Comparison of ENCODE assay signal across 22 mouse cellular contexts in genomic region chr16:24192013-24192412, GRCm38 (mm10).
DNase-seq lines count a peak whose midpoint lies in the region; ATAC-seq and TF ChIP-seq lines count a peak whose summit lies in the region.
"Had no signal": no experiment of that assay in that cellular context is flagged by ENCODE, and none has a peak within 500 bp of the region (broad histone marks: within the 10 kb centered on the region; RNA-seq: fewer than 3 reads in every experiment).

No protein-coding gene starts in this region.

- no peak overlapping the region for H3K4me3 ChIP-seq in heart, postnatal 0 days (ENCODE audit: low read depth, low read length)
- H3K4me3 ChIP-seq in heart, embryonic 11.5 days (ENCODE audit: low read depth, low read length), result no peak overlapping the region
- H3K4me3 ChIP-seq: erythroblast, embryonic 14.5 days; hindbrain, embryonic 10.5 days; kidney, embryonic 15.5 days; lung, embryonic 15.5 days; myocyte; neural tube, embryonic 12.5 days; stomach, embryonic 15.5 days had no signal

- H3K27ac ChIP-seq in heart, postnatal 0 days (ENCODE audit: low read depth), result no peak overlapping the region
- H3K27ac ChIP-seq in heart, embryonic 11.5 days (ENCODE audit: low read depth, low read length), result no peak overlapping the region
- H3K27ac ChIP-seq: hindbrain, embryonic 10.5 days; kidney, embryonic 15.5 days; lung, embryonic 15.5 days; neural tube, embryonic 12.5 days; stomach, embryonic 15.5 days had no signal

- ATAC-seq in heart, postnatal 0 days (ENCODE audit: insufficient read depth, low read depth), result no peak
- no peak for ATAC-seq in heart, embryonic 11.5 days (replicated peaks; ENCODE audit: insufficient number of reproducible peaks, low FRiP score, low TSS enrichment)
- ATAC-seq: forebrain, embryonic 16.5 days had no signal

- H3K4me2 ChIP-seq in heart, postnatal 0 days (ENCODE audit: low read depth, low read length), result no peak overlapping the region
- H3K4me2 ChIP-seq in heart, embryonic 11.5 days, result no peak overlapping the region
- H3K4me2 ChIP-seq: kidney, embryonic 15.5 days; lung, embryonic 15.5 days; midbrain, embryonic 11.5 days; neural tube, embryonic 12.5 days; stomach, embryonic 15.5 days had no signal

- no peak for TF ChIP-seq EP300 in heart, postnatal 0 days (IDR thresholded peaks at IDR 0.05; ENCODE audit: low read depth)

- no peaks in the 10 kb centered on the region for H3K36me3 ChIP-seq in heart, postnatal 0 days (replicated peaks; ENCODE audit: control insufficient read depth, insufficient read depth, low read length)
- no peaks in the 10 kb centered on the region for H3K36me3 ChIP-seq in heart, embryonic 11.5 days (ENCODE audit: control insufficient read depth, insufficient read depth, low read length)
- H3K36me3 ChIP-seq: hindbrain, embryonic 10.5 days; kidney, embryonic 15.5 days; lung, embryonic 15.5 days; neural tube, embryonic 12.5 days; stomach, embryonic 15.5 days had no signal

- DNase-seq in cerebellum, adult 8-10 months, result peak; percentile 37
- no peak for DNase-seq in cerebellum, postnatal 4 days (ENCODE audit: low spot score in 2 of 2)
- peak; percentile 32 for DNase-seq in heart, postnatal 0 days (ENCODE audit: low spot score)
- DNase-seq in brain, adult 2 months (ENCODE audit: low read depth, low spot score), result peak; percentile 60
- peak; percentile 19 to 43 for DNase-seq in cerebellum, postnatal 14 days
- no peak for DNase-seq in ovary, postnatal 10 days (ENCODE audit: low spot score)
- DNase-seq: adrenal gland, postnatal 14 days; gastrocnemius, postnatal 10 days; kidney, adult 18-20 months; kidney, postnatal 25 days; liver; right cerebral cortex, postnatal 14 days had no signal

- H3K4me1 ChIP-seq in heart, postnatal 0 days (ENCODE audit: control insufficient read depth, insufficient read depth), result peaks cover 8% of the 10 kb centered on the region; the same call in 1 of the 2 replicates
- peaks cover 4% of the 10 kb centered on the region; the same call in 1 of the 2 replicates for H3K4me1 ChIP-seq in heart, embryonic 11.5 days (ENCODE audit: control insufficient read depth, insufficient read depth, low read length)
- H3K4me1 ChIP-seq: hindbrain, embryonic 10.5 days; kidney, embryonic 15.5 days; lung, embryonic 15.5 days; neural tube, embryonic 12.5 days; stomach, embryonic 15.5 days had no signal

- no peak for TF ChIP-seq CTCF in heart, postnatal 0 days (IDR thresholded peaks at IDR 0.05; ENCODE audit: low read depth)

- 38% methylated on average over 1 of the region's 1 CpGs for WGBS in heart, postnatal 0 days
- WGBS in heart, embryonic 11.5 days (ENCODE audit: insufficient replicate concordance), result 69% methylated on average over 1 of the region's 1 CpGs

- no peaks in the 10 kb centered on the region for H3K9me3 ChIP-seq in heart, postnatal 0 days (replicated peaks; ENCODE audit: control insufficient read depth, low read length)
- no peaks in the 10 kb centered on the region for H3K9me3 ChIP-seq in heart, embryonic 11.5 days (replicated peaks; ENCODE audit: control insufficient read depth, low read length)
- H3K9me3 ChIP-seq: hindbrain, embryonic 10.5 days; kidney, embryonic 15.5 days; lung, embryonic 15.5 days; neural tube, embryonic 12.5 days; stomach, embryonic 15.5 days had no signal

- H3K9ac ChIP-seq in heart, postnatal 0 days (replicated peaks; ENCODE audit: low read depth, low read length), result no peak overlapping the region
- no peak overlapping the region for H3K9ac ChIP-seq in heart, embryonic 11.5 days (ENCODE audit: low read depth, low read length)
- H3K9ac ChIP-seq: kidney, embryonic 15.5 days; lung, embryonic 15.5 days; neural tube, embryonic 12.5 days; stomach, embryonic 15.5 days had no signal

- H3K27me3 ChIP-seq in heart, postnatal 0 days (ENCODE audit: control insufficient read depth, insufficient read depth, low read length), result no peaks in the 10 kb centered on the region
- no peaks in the 10 kb centered on the region for H3K27me3 ChIP-seq in heart, embryonic 11.5 days (ENCODE audit: control insufficient read depth, insufficient read depth, low read length)
- H3K27me3 ChIP-seq: kidney, embryonic 15.5 days; lung, embryonic 15.5 days; neural tube, embryonic 12.5 days; stomach, embryonic 15.5 days had no signal

Comparison
In these comparisons a context has a peak if more than half of its experiments do, and no peak if none do; other contexts are left out.
1. DNase-seq: peak in cerebellum, adult 8-10 months (single experiment), heart, postnatal 0 days (single experiment), brain, adult 2 months (single experiment) and cerebellum, postnatal 14 days (2 of 2); none in cerebellum, postnatal 4 days (0 of 2) and ovary, postnatal 10 days (single experiment).